Mouse (Mus musculus): ENCODE measurements around the gene 4930415O20Rik.

- no peak for TF ChIP-seq CTCF (IDR thresholded peaks at IDR 0.05; ENCODE audit: control insufficient read depth, insufficient read depth, insufficient replicate concordance, low read depth, low read length)
- no peak for TF ChIP-seq POLR2A (IDR thresholded peaks at IDR 0.05; ENCODE audit: control insufficient read depth, low read depth, low read length)
Observed at GRCm38 (mm10) chr15:98570873-98571538, at the start of gene 4930415O20Rik, which contains the start of gene Ccnt1.
